In the genomic region with DNA sequence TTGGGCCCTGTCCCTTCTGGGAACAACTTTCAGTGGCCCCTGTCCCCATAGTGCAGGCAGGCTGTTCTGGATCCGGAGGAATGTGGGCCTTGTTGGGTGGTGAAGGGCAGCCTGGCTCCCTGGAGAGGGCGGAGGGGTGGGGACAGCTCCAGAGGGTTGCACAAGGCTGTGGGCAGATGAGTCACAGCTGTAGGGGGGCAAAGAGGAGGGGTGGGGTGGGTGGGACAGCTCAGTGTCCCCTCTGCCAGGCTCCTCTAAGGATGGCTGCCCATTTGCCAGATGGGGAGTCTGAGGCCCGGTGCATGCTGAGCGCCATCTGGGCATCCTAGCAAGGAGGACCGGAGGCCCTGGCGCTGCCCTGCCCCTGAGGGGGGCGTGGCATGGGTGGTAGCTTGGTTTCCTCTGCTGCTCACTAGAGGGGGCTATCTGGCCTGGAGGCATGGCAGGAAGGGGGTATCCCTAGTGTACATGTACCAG, we compare ENCODE assay signal across 9 mouse cellular contexts. TPM values are rescaled to one million over a fixed set of nuclear protein-coding genes. Genes with fewer than 3 reads are reported as not detected.
A peak's percentile ranks its signal among the peaks of the same experiment; 100 is the strongest.
DNase-seq lines count a peak whose midpoint lies in the region; ATAC-seq lines count a peak whose summit lies in the region.
"Had no signal": no experiment of that assay in that cellular context is flagged by ENCODE, and none has a peak within 500 bp of the region (broad histone marks: within the 10 kb centered on the region; RNA-seq: fewer than 3 reads in every experiment).

No protein-coding gene starts in this region.

- peaks cover 49% of the 10 kb centered on the region for H3K4me1 ChIP-seq in kidney, embryonic 15.5 days
- H3K4me1 ChIP-seq in kidney, embryonic 14.5 days (ENCODE audit: control insufficient read depth, insufficient read depth, low read length) = peaks cover 35% of the 10 kb centered on the region
- H3K4me1 ChIP-seq in brown adipose tissue, adult 24 weeks (ENCODE audit: control insufficient read depth, insufficient read depth, insufficient read length, low read length) = peaks cover 37% of the 10 kb centered on the region
- H3K4me1 ChIP-seq in liver, embryonic 15.5 days (replicated peaks) = peaks cover 93% of the 10 kb centered on the region

- H3K9ac ChIP-seq in kidney, embryonic 15.5 days = no peak overlapping the region
- no peak overlapping the region; the same call in 1 of the 2 replicates for H3K9ac ChIP-seq in kidney, embryonic 14.5 days (ENCODE audit: low read depth, low read length)
- no peak overlapping the region for H3K9ac ChIP-seq in liver, embryonic 15.5 days

- ATAC-seq in kidney, embryonic 15.5 days (replicated peaks; ENCODE audit: low FRiP score) = no peak
- ATAC-seq in kidney, embryonic 14.5 days (ENCODE audit: low FRiP score, low TSS enrichment) = no peak
- ATAC-seq in liver, embryonic 15.5 days (ENCODE audit: insufficient read depth) = no peak
- no peak for ATAC-seq in activated CD4-positive, CD25-positive, alpha-beta regulatory T cell, adult 4 months

- no peak overlapping the region for H3K4me3 ChIP-seq in kidney, embryonic 15.5 days (replicated peaks)
- H3K4me3 ChIP-seq in kidney, embryonic 14.5 days (ENCODE audit: low read length) = no peak overlapping the region
- no peak overlapping the region for H3K4me3 ChIP-seq in brown adipose tissue, adult 24 weeks (ENCODE audit: insufficient read depth, low read depth, low read length)
- no peak overlapping the region for H3K4me3 ChIP-seq in liver, embryonic 15.5 days (replicated peaks)

- 0 out of 2 replicates have a peak overlapping the region, but pooled peaks have one; percentile 22 for H3K27ac ChIP-seq in kidney, embryonic 15.5 days
- H3K27ac ChIP-seq in kidney, embryonic 14.5 days (ENCODE audit: low read depth, low read length) = no peak overlapping the region
- H3K27ac ChIP-seq in brown adipose tissue, adult 24 weeks (replicated peaks; ENCODE audit: low read depth, low read length) = peak overlapping the region; percentile 21; the same call in 1 of the 2 replicates
- H3K27ac ChIP-seq in liver, embryonic 15.5 days (replicated peaks) = no peak overlapping the region; the same call in 1 of the 2 replicates

- peaks cover 57% of the 10 kb centered on the region for H3K36me3 ChIP-seq in kidney, embryonic 15.5 days
- peaks cover 52% of the 10 kb centered on the region for H3K36me3 ChIP-seq in kidney, embryonic 14.5 days (ENCODE audit: control insufficient read depth, insufficient read depth, low read length)
- H3K36me3 ChIP-seq in liver, embryonic 15.5 days (replicated peaks) = peaks cover 84% of the 10 kb centered on the region

- peak; percentile 47 for DNase-seq in MN1 (ENCODE audit: low spot score)
- no peak for DNase-seq in urinary bladder, postnatal 10 days (ENCODE audit: low spot score)
- DNase-seq in ovary, adult 18-20 months (ENCODE audit: low spot score) = no peak
- DNase-seq: right cerebral cortex, postnatal 4 days had no signal

- no peak overlapping the region for H3K4me2 ChIP-seq in kidney, embryonic 15.5 days
- H3K4me2 ChIP-seq in kidney, embryonic 14.5 days (replicated peaks; ENCODE audit: low read depth, low read length) = no peak overlapping the region
- 0 out of 2 replicates have a peak overlapping the region, but pooled peaks have one; percentile 92 for H3K4me2 ChIP-seq in liver, embryonic 15.5 days

- no peaks in the 10 kb centered on the region for H3K9me3 ChIP-seq in kidney, embryonic 15.5 days (replicated peaks)
- no peaks in the 10 kb centered on the region for H3K9me3 ChIP-seq in kidney, embryonic 14.5 days (ENCODE audit: control insufficient read depth, low read length)
- no peaks in the 10 kb centered on the region for H3K9me3 ChIP-seq in liver, embryonic 15.5 days (replicated peaks)

- 94% methylated on average over 7 of the region's 7 CpGs for WGBS in kidney, embryonic 15.5 days
- 96% methylated on average over 5 of the region's 7 CpGs for WGBS in kidney, embryonic 14.5 days
- 79% methylated on average over 7 of the region's 7 CpGs for WGBS in liver, embryonic 15.5 days (ENCODE audit: insufficient replicate concordance)

- H3K27me3 ChIP-seq in kidney, embryonic 15.5 days = no peaks in the 10 kb centered on the region
- H3K27me3 ChIP-seq in kidney, embryonic 14.5 days (ENCODE audit: control insufficient read depth, insufficient read depth, low read length) = no peaks in the 10 kb centered on the region
- H3K27me3 ChIP-seq in liver, embryonic 15.5 days = no peaks in the 10 kb centered on the region

RNA-seq across cellular contexts. Expression of a gene that starts 8.2 kb away (rescaled TPM):
- polyA plus RNA-seq in kidney, embryonic 15.5 days (2015; fragmentation: Nextera tagmentation; extraction: Ambion mirVana) = 25.6 and 26.6 TPM in 2 replicates
- polyA plus RNA-seq in kidney, embryonic 14.5 days (2014; fragmentation: Nextera tagmentation; extraction: Ambion mirVana) = 16.1 and 18.1 TPM in 2 replicates
- polyA plus RNA-seq in brown adipose tissue, adult 24 weeks (2012; ENCODE audit: insufficient read depth, insufficient read length, missing spikeins) = 28.4 and 29.6 TPM in 2 replicates
- 47.6 and 56.9 TPM in 2 replicates for polyA plus RNA-seq in liver, embryonic 15.5 days (2015; fragmentation: Nextera tagmentation; extraction: Ambion mirVana)
- polyA plus RNA-seq in activated CD4-positive, CD25-positive, alpha-beta regulatory T cell, adult 4 months (2017; shearing (Covaris generic)) = 10 to 100 TPM; 10.7 to 12.4 TPM

RNA-seq across cellular contexts. Expression of a gene that starts 24.5 kb away (rescaled TPM):
- 48.6 and 51.2 TPM in 2 replicates for polyA plus RNA-seq in kidney, embryonic 15.5 days (2015; fragmentation: Nextera tagmentation; extraction: Ambion mirVana)
- 45.3 and 48.4 TPM in 2 replicates for polyA plus RNA-seq in kidney, embryonic 14.5 days (2014; fragmentation: Nextera tagmentation; extraction: Ambion mirVana)
- polyA plus RNA-seq in brown adipose tissue, adult 24 weeks (2012; ENCODE audit: insufficient read depth, insufficient read length, missing spikeins) = 10.3 and 13.4 TPM in 2 replicates
- 26.0 and 32.6 TPM in 2 replicates for polyA plus RNA-seq in liver, embryonic 15.5 days (2015; fragmentation: Nextera tagmentation; extraction: Ambion mirVana)
- polyA plus RNA-seq in activated CD4-positive, CD25-positive, alpha-beta regulatory T cell, adult 4 months (2017; shearing (Covaris generic)) = 10 to 100 TPM; 17.6 to 23.8 TPM

RNA-seq across cellular contexts. Expression of a gene that starts 33.2 kb away (rescaled TPM):
- 563 and 597 TPM in 2 replicates for polyA plus RNA-seq in kidney, embryonic 15.5 days (2015; fragmentation: Nextera tagmentation; extraction: Ambion mirVana)
- 465 and 473 TPM in 2 replicates for polyA plus RNA-seq in kidney, embryonic 14.5 days (2014; fragmentation: Nextera tagmentation; extraction: Ambion mirVana)
- 538 and 581 TPM in 2 replicates for polyA plus RNA-seq in brown adipose tissue, adult 24 weeks (2012; ENCODE audit: insufficient read depth, insufficient read length, missing spikeins)
- 270 and 306 TPM in 2 replicates for polyA plus RNA-seq in liver, embryonic 15.5 days (2015; fragmentation: Nextera tagmentation; extraction: Ambion mirVana)
- polyA plus RNA-seq in activated CD4-positive, CD25-positive, alpha-beta regulatory T cell, adult 4 months (2017; shearing (Covaris generic)) = 1,000 to 10,000 TPM in 1 of 2 experiments, 100 to 1,000 TPM in 1; 933 to 1,303 TPM

RNA-seq across cellular contexts. Expression of a gene that starts 37.5 kb away (rescaled TPM):
- polyA plus RNA-seq in kidney, embryonic 15.5 days (2015; fragmentation: Nextera tagmentation; extraction: Ambion mirVana) = 182 and 202 TPM in 2 replicates
- polyA plus RNA-seq in kidney, embryonic 14.5 days (2014; fragmentation: Nextera tagmentation; extraction: Ambion mirVana) = 187 and 208 TPM in 2 replicates
- polyA plus RNA-seq in brown adipose tissue, adult 24 weeks (2012; ENCODE audit: insufficient read depth, insufficient read length, missing spikeins) = 64.4 and 88.3 TPM in 2 replicates
- 111 and 117 TPM in 2 replicates for polyA plus RNA-seq in liver, embryonic 15.5 days (2015; fragmentation: Nextera tagmentation; extraction: Ambion mirVana)
- 10 to 100 TPM; 21.3 to 26.5 TPM for polyA plus RNA-seq in activated CD4-positive, CD25-positive, alpha-beta regulatory T cell, adult 4 months (2017; shearing (Covaris generic))

RNA-seq across cellular contexts. Expression of a gene that starts 39.6 kb away (rescaled TPM):
- polyA plus RNA-seq in kidney, embryonic 15.5 days (2015; fragmentation: Nextera tagmentation; extraction: Ambion mirVana) = 41.0 and 47.9 TPM in 2 replicates
- 45.7 and 58.0 TPM in 2 replicates for polyA plus RNA-seq in kidney, embryonic 14.5 days (2014; fragmentation: Nextera tagmentation; extraction: Ambion mirVana)
- 15.7 and 31.7 TPM in 2 replicates for polyA plus RNA-seq in brown adipose tissue, adult 24 weeks (2012; ENCODE audit: insufficient read depth, insufficient read length, missing spikeins)
- 16.6 and 17.8 TPM in 2 replicates for polyA plus RNA-seq in liver, embryonic 15.5 days (2015; fragmentation: Nextera tagmentation; extraction: Ambion mirVana)
- polyA plus RNA-seq in activated CD4-positive, CD25-positive, alpha-beta regulatory T cell, adult 4 months (2017; shearing (Covaris generic)) = 1 to 10 TPM; 4.1 to 4.9 TPM

Comparison
In these comparisons a context has a peak if more than half of its experiments do, and no peak if none do; other contexts are left out.
1. H3K27ac ChIP-seq: peak in kidney, embryonic 15.5 days (single experiment) and brown adipose tissue, adult 24 weeks (single experiment); none in kidney, embryonic 14.5 days (single experiment) and liver, embryonic 15.5 days (single experiment).